Mouse (Mus musculus): ENCODE results near the gene Gm9857. TPM values are rescaled to one million over a fixed set of nuclear protein-coding genes. Genes with fewer than 3 reads are reported as not detected.

Gene Gm9857
- polyA plus RNA-seq, 1 experiment = not detected

DNA sequence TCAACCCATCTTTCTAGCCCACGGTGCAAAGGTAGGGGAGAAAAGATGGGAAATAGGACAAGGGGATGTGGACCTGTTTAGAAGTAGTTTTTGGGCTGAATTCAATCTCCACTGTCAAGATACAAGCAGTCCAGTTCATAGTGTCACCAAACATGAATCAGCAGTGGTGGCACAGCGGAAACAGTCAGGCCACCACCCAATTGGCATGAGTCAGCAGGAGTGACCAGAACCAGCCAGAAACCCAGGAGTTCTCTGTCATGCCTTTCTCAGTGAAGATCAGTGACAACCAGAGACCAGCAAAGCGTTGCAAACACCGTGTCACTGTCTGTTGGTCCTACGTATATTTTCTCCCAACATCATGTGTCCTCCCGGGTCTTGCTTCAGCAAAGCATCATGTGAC lies 6.7 kb downstream of the Gm9857 start:
- no peak for DNase-seq
- Histone ChIP-seq H3K4me3 (replicated peaks; ENCODE audit: extremely low read depth, low read depth, low read length) (no peak overlapping the region), H3K4me1 (ENCODE audit: control insufficient read depth, insufficient read depth, low read length) (no peaks in the 10 kb centered on the region)
- no peak for TF ChIP-seq POLR2A (IDR thresholded peaks at IDR 0.05; ENCODE audit: borderline replicate concordance, extremely low read depth, low read depth, low read length)
- TF ChIP-seq CTCF (IDR thresholded peaks at IDR 0.05; ENCODE audit: insufficient read depth, low read length) = no peak
- WGBS = 94% methylated on average over 6 of the region's 6 CpGs

DNA sequence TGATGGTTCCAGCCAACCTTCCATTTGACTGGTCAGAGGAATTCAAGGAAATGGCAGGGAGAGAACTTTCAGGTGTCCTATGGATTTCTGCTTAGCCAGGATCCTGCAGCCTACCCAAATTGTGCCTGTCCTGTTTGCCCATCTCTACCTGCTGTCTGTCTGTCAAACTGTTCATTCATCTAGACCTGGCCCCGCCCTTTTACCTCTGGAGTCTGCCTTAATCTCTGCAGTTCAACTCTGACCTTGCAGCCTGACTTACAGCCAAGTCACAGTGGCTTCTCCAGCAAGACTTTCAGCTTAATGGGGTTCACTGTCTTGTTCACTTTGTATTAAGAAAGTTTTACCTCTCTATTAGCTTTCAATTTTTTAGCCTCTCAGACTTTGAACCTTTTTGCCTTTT lies 13.9 kb downstream of the Gm9857 start:
- 71% methylated on average over 1 of the region's 1 CpGs for WGBS
- H3K4me3 ChIP-seq (replicated peaks; ENCODE audit: extremely low read depth, low read depth, low read length) = no peak overlapping the region
- DNase-seq = no peak
- H3K4me1 ChIP-seq (ENCODE audit: control insufficient read depth, insufficient read depth, low read length) = no peaks in the 10 kb centered on the region
- TF ChIP-seq CTCF (IDR thresholded peaks at IDR 0.05; ENCODE audit: insufficient read depth, low read length) (no peak), POLR2A (IDR thresholded peaks at IDR 0.05; ENCODE audit: borderline replicate concordance, extremely low read depth, low read depth, low read length) (no peak)

DNA sequence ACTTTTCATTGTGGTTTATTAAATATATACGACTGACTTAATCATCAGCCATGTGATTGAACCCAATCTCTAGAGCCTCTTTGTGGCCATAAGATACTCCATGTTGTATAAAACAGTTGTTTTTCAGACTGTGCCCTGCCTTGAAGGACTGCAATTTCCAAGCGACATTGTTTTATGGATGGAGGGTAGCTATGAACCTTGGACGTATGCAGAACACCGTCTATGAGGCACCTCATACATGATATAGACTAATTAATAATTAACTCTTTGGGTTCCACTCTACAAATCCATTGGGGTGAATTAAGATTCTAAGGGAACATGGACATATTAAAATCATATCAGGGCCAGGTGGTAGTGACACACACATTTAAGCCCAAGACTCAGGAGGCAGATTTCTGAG lies 14.6 kb downstream of the Gm9857 start:
- H3K4me3 ChIP-seq (replicated peaks; ENCODE audit: extremely low read depth, low read depth, low read length) = no peak overlapping the region
- 86% methylated on average over 4 of the region's 4 CpGs for WGBS
- no peaks in the 10 kb centered on the region for H3K4me1 ChIP-seq (ENCODE audit: control insufficient read depth, insufficient read depth, low read length)
- DNase-seq = no peak
- TF ChIP-seq CTCF (IDR thresholded peaks at IDR 0.05; ENCODE audit: insufficient read depth, low read length) = no peak
- no peak for TF ChIP-seq POLR2A (IDR thresholded peaks at IDR 0.05; ENCODE audit: borderline replicate concordance, extremely low read depth, low read depth, low read length)

- DNase-seq = no peak
- H3K4me1 ChIP-seq (ENCODE audit: control insufficient read depth, insufficient read depth, low read length) = no peaks in the 10 kb centered on the region
- WGBS = 96% methylated on average over 1 of the region's 1 CpGs
- no peak for TF ChIP-seq POLR2A (IDR thresholded peaks at IDR 0.05; ENCODE audit: borderline replicate concordance, extremely low read depth, low read depth, low read length)
- no peak for TF ChIP-seq CTCF (IDR thresholded peaks at IDR 0.05; ENCODE audit: insufficient read depth, low read length)
- no peak overlapping the region for H3K4me3 ChIP-seq (replicated peaks; ENCODE audit: extremely low read depth, low read depth, low read length)
Observed at GRCm38 (mm10) chr3:108921822-108922221, 18.4 kb downstream of the Gm9857 start.

GRCm38 (mm10) chr3:108920442-108921070 lies 19.7 kb downstream of the Gm9857 start:
- no peak for TF ChIP-seq CTCF (IDR thresholded peaks at IDR 0.05; ENCODE audit: insufficient read depth, low read length)
- TF ChIP-seq POLR2A (IDR thresholded peaks at IDR 0.05; ENCODE audit: borderline replicate concordance, extremely low read depth, low read depth, low read length) = no peak
- Histone ChIP-seq H3K4me3 (replicated peaks; ENCODE audit: extremely low read depth, low read depth, low read length) (no peak overlapping the region), H3K4me1 (ENCODE audit: control insufficient read depth, insufficient read depth, low read length) (no peaks in the 10 kb centered on the region)
- 81% methylated on average over 3 of the region's 3 CpGs for WGBS
- DNase-seq = no peak

DNA sequence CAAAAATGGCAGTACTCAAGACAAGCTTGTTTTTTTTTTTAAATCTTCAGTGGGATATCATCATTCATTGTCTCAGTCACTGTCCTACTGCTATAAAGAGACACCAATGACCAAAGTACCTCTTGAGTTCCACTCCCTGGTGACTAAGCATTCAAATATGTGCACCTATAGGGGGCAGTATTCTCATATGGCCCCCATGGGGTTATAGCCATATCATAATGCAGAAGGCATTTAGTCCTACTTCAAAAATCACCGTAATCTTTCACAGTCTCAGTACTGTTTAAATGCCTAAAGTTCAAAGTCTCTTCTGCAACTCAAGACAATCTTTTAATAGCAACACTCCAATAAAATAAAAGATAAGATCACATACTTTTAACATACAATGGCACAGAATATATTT lies 21.4 kb downstream of the Gm9857 start:
- DNase-seq = no peak
- H3K4me3 ChIP-seq (replicated peaks; ENCODE audit: extremely low read depth, low read depth, low read length) = no peak overlapping the region
- TF ChIP-seq POLR2A (IDR thresholded peaks at IDR 0.05; ENCODE audit: borderline replicate concordance, extremely low read depth, low read depth, low read length) = no peak
- TF ChIP-seq CTCF (IDR thresholded peaks at IDR 0.05; ENCODE audit: insufficient read depth, low read length) = no peak
- WGBS = 87% methylated on average over 1 of the region's 1 CpGs
- no peaks in the 10 kb centered on the region for H3K4me1 ChIP-seq (ENCODE audit: control insufficient read depth, insufficient read depth, low read length)

DNA sequence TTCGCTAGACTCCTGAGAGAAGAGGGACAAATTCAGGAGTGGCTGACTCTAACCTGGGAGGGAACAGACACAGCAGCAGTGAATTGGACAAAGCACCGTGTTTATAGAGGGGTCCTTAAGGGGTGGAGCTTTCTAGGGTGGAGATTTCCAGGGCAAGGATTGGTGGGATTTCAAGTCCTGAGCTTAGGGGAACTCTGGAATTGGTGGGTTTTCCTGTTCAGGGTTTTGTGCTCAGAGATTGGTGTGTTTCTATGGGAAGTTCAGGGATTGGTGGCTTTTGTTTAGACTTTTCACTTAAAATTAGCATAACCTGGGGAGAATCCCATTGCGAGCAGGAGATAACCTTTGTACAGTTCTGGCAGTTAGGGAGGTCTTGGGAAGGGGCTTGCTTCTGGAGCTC lies 22.3 kb downstream of the Gm9857 start:
- 54% methylated on average over 3 of the region's 3 CpGs for WGBS
- no peaks in the 10 kb centered on the region for H3K4me1 ChIP-seq (ENCODE audit: control insufficient read depth, insufficient read depth, low read length)
- no peak for TF ChIP-seq CTCF (IDR thresholded peaks at IDR 0.05; ENCODE audit: insufficient read depth, low read length)
- TF ChIP-seq POLR2A (IDR thresholded peaks at IDR 0.05; ENCODE audit: borderline replicate concordance, extremely low read depth, low read depth, low read length) = no peak
- DNase-seq = no peak
- H3K4me3 ChIP-seq (replicated peaks; ENCODE audit: extremely low read depth, low read depth, low read length) = no peak overlapping the region

DNA sequence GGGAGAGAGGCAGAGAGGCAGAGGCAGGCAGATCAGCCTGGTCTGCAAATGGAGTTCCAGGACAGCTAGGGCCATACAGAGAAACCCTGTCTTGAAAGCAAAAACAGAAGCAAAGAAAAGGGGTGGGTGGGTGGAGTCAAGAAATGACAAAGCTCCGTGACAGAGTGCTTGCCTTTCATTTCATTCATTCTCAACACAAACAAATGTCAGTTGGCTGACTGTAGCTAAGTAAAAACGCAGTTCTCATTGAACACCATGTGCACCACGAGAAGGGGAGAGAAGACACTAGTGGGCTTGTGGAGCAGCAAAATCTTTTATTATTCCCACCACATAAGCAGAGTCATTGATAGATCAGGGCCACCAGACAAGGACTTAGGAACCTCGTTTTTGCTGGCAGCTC lies 23.4 kb downstream of the Gm9857 start:
- no peak for DNase-seq
- no peak for TF ChIP-seq POLR2A (IDR thresholded peaks at IDR 0.05; ENCODE audit: borderline replicate concordance, extremely low read depth, low read depth, low read length)
- no peak for TF ChIP-seq CTCF (IDR thresholded peaks at IDR 0.05; ENCODE audit: insufficient read depth, low read length)
- 20% methylated on average over 4 of the region's 4 CpGs for WGBS
- Histone ChIP-seq H3K4me1 (ENCODE audit: control insufficient read depth, insufficient read depth, low read length) (no peaks in the 10 kb centered on the region), H3K4me3 (replicated peaks; ENCODE audit: extremely low read depth, low read depth, low read length) (no peak overlapping the region)

- TF ChIP-seq POLR2A (IDR thresholded peaks at IDR 0.05; ENCODE audit: borderline replicate concordance, extremely low read depth, low read depth, low read length) = no peak
- no peak for TF ChIP-seq CTCF (IDR thresholded peaks at IDR 0.05; ENCODE audit: insufficient read depth, low read length)
- DNase-seq = no peak
- no peaks in the 10 kb centered on the region for H3K4me1 ChIP-seq (ENCODE audit: control insufficient read depth, insufficient read depth, low read length)
- WGBS = 71% methylated on average over 1 of the region's 1 CpGs
- no peak overlapping the region for H3K4me3 ChIP-seq (replicated peaks; ENCODE audit: extremely low read depth, low read depth, low read length)
Observed at GRCm38 (mm10) chr3:108915999-108916398, 24.2 kb downstream of the Gm9857 start.

- DNase-seq = peak; percentile 91
Observed at GRCm38 (mm10) chr3:108911548-108912413, 28.5 kb downstream of the Gm9857 start, which contains the start of gene Prpf38b. TSS of gene Prpf38b (minus strand) at chr3:108911727.

More at GRCm38 (mm10) chr3:108911548-108912413, 28.5 kb downstream of the Gm9857 start, which contains the start of gene Prpf38b:
- peaks cover 12% of the 10 kb centered on the region for H3K4me1 ChIP-seq (ENCODE audit: control insufficient read depth, insufficient read depth, low read length)
- WGBS = under 1% methylated on average over 53 of the region's 53 CpGs
- peak within 1 kb of the TSS; percentile 89 for H3K4me3 ChIP-seq (replicated peaks; ENCODE audit: extremely low read depth, low read depth, low read length)
- TF ChIP-seq POLR2A (IDR thresholded peaks at IDR 0.05; ENCODE audit: borderline replicate concordance, extremely low read depth, low read depth, low read length) (no peak; the same call in none of the 2 replicates), CTCF (IDR thresholded peaks at IDR 0.05; ENCODE audit: insufficient read depth, low read length) (no peak)
